Mouse (Mus musculus): ENCODE measurements around the gene Ly6g6c. TPM values are rescaled to one million over a fixed set of nuclear protein-coding genes. Genes with fewer than 3 reads are reported as not detected.

The Ly6g6c gene
- total RNA-seq (2021), result under 1 TPM in 1 of 2 experiments, not detected in 1; 0.56 TPM
- long read RNA-seq, experiment 1, result 0 reads
- long read RNA-seq, experiment 2, result 0 reads

GRCm38 (mm10) chr17:35064951-35065947, at the start of gene Ly6g6c:
TSS of gene Ly6g6c (plus strand) at chr17:35065388.
- peak; percentile 30 to 57 for DNase-seq

DNA sequence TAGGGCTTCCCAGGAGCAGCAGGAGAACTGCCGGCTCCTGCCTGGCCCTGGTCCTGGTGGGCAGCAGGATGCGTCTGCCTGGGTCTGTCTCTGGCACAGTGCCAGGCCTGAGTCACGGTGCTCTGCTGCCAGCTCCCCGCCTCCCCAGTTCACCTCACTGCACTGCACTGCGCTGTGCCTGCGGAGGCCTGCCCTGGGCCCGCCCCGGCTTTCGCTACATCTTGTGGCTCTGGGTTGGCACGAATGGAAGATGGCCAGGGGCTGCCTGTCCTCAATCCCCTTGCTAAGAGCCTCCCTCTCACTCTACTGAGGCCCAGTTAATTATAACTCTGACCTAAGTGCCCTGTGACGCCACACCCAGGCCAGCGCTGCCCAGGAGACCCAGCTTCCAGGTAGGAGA, 48.8 kb upstream of the Ly6g6c start, which contains the start of gene Vwa7:
Gene Vwa7, plus strand, starts transcription at position 204 of the 400 bp plus-strand sequence.
- DNase-seq, result peak; percentile 67 to 77

DNA sequence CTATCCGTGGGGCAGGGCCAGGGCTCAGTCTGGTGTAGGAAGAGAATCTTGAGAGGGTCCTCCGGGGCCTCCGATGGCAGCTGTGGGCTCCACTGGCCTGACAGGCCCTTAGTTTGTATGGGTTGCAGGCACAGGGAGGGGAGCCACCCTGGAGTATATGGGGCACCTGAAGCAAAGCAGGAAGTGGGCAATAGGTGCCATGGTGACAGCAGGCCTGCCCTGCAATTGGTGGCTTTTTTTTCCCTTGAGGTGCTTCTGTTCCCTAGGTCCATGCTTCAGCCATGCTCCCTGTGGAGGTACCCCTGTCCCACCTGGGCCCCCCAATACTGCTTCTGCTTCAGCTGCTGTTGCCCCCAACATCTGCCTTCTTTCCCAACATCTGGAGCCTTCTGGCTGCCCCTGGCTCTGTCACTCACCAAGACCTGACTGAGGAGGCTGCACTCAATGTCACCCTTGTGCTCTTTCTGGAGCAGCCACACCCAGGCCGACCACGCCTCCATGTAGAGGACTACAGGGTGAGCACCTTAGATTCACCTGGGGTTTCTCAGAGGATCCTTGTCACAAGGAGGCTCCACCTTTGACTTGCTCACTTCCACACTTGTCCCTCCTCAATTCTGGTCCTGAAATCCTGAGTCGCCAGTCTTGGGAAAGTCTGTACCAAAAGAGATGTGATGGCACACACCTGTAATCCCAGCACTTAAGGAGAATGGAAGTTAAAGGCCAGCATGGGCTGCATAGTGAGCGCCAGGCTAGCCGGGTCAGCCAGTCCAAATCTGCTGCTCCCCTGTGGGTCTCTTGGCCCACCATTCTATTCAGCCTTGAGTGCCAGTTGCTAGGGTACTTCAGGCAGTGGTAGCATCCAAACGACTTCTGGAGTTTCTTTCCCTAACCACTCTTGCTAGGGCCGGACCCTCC, 48.1 kb upstream of the Ly6g6c start:
- no peak for DNase-seq

- no peak for DNase-seq
These were observed 47.5 kb upstream of the Ly6g6c start for GRCm38 (mm10) chr17:35017706-35018030.

DNA sequence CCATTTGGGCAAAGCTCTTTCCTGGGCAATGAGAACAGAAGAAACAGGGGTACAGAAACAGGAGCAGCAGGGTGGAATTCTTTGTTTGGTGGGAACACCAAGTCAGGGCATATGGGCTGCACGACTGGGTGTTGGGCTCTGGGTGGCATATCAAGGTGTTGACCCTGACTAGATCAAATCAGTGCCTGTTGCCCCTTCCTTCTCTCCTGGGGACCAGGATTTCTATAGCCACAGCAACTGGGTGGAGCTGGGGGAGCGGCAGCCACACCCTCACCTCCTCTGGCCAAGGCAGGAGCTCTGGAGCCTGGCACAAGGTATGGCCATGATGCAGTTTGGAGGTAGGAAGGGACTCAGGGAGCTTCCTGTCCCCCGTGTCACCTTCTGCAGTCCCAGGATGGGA, 47.0 kb upstream of the Ly6g6c start:
- no peak for DNase-seq

- no peak for DNase-seq
These were observed 45.3 kb upstream of the Ly6g6c start for GRCm38 (mm10) chr17:35019894-35020293.

DNA sequence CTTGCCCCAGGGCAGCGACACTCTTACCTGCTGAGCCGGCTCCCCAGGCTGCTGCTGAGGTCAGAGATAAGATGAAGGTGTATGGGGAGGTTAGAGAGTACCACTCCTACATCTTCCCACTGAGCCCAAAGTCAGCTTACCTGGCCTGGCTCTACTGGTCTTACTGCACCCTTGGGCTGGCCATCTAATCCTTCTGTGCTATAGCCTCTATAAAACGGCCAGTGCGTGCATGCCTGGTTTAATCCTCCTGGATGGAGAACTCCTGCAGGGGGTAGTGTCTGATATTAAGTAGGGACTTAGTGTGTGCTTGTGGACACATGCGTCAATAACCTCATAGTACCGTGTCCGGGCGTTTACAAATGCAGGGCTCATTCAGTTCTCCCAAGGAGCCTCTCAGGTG, 44.6 kb upstream of the Ly6g6c start:
- DNase-seq, result no peak

- DNase-seq, result peak; percentile 88 to 93
These were observed 43.9 kb upstream of the Ly6g6c start for GRCm38 (mm10) chr17:35021163-35021808.

DNA sequence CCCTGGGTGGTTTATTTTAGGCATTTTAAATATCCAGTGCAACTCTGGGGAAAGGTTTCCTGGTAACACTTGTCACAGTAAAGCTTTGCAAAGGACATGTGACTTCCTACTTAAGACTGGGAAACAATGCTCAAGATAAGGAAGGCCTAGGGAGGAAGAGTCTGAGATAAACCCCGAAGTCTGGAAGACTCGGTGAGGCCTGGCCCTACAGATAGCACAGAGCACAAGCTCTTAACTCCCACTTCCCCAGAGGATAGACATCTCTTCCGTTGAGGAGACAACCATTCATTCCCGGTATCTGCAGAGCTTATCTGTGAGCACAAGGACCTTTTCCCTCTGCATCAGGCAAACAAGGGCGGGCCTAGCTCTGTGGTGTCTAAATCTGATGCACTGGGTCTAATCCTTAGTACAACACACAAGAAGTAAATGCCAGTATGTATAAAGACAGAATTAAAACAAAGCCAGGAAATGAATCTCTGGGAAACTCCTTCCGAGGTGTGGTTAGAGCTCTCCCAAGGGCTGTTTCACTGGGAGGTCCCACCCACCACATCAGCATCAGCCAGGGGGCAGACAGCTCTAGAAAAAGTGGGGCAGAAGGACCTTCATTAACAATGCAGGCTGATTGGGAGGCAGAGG, 43.2 kb upstream of the Ly6g6c start:
- peak in 1 of 2 experiments; percentile 30 for DNase-seq

DNA sequence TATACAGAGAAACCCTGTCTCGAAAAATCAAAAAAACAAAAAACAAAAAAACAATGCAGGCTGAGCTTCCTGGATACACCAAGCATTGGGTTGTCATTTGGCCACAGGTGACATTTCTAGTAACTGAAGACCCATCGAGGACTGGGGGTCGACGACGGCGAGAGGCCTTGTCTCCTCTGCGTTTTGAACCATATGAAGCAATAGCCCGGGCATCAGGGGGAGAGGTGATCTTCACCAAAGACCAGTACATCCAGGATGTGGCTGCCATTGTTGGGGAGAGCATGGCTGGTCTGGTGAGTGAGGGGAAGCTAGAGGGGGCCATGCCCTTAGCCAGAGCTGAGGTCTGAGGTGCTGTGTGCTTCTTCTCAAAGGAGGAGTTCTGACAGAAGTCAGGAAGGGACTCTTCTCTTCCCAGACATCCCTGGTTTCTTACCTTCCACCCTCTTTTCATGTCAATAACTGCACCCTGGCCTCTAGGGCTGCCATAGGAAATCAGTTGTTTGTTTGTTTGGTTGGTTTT, 42.6 kb upstream of the Ly6g6c start:
- no peak for DNase-seq

DNA sequence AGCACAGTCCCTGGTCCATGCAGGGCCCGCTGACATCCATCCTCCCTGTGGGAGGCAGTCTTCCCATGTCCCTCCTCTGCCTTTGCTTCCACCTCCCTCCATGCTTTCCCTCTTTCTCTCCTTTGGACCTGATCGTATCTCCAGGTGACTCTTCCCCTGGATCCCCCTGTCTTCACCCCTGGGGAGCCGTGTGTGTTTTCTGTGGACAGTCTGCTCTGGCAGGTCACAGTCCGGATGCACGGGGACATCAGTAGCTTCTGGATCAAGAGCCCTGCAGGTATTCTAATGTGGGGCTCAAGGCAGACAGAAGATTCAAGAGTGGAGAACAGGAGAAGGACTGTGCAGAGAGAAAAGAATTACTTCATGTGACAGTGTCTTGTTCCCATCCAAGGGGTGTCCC, 42.0 kb upstream of the Ly6g6c start:
- DNase-seq, result no peak

GRCm38 (mm10) chr17:35023756-35024155, 41.4 kb upstream of the Ly6g6c start:
- DNase-seq, result no peak

DNA sequence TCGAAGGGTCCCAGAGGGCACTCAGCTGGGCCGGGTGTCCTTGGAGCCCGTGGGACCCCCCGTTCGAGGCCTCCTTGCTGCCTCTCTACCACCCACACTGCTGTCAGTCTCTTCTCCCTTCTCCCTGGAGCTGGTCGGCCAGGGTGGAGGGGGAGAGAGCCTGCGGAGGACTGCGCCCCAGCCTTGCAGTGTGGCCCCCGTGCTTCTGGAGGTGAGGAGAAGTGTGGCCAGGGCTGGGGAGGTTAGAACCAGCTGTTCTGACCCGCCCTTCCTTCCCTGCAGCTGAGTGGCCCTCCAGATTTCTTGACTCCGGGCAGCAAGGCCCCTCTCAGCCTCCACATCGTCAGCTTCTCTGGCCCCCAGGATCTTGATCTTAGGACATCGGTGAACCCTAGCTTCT, 40.9 kb upstream of the Ly6g6c start:
- DNase-seq, result no peak

- no peak for DNase-seq
These were observed 40.3 kb upstream of the Ly6g6c start for GRCm38 (mm10) chr17:35024691-35025488.

GRCm38 (mm10) chr17:35026206-35026605, 39.0 kb upstream of the Ly6g6c start:
- no peak for DNase-seq

DNA sequence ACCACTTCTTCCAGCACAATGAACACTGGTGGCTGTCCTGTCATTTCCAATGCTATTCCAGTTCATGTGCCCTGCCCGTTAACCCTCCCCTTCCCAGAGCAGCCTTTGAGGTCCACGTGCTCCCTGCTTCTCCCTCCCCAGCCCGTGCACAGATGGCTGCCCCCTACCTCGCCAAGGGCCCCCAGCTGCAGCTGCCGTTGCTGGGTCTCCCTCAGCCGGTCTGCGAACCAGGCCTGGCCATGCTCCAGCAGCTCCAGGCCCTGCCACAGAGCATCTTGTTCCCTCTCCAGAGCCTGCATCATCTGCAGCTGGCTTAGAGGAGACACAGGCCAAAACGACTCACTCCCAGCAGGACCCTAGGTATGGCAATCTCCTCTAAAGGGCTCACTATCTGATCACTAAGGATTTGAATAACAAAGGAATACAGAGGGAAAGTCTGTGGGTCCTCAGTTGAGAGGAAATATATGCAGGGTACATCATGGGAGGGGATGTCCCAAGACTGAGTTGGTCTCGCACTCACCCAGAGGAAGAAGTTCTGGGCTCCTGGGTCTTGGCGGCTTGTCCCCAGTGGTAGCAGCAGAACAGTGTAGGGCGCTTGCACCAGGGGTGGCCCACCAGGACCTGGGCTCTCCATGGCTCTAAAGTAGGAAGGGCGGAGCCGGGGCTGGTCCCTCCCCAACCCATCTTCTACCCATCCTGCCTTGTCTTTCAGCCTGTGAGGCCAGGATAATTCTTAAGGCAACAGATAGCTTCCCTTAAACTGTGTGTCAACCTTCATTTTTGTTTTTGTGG, 37.7 kb upstream of the Ly6g6c start, which contains the start of gene Sapcd1:
Gene Sapcd1, minus strand, starts transcription at position 740 of the 792 bp plus-strand sequence.
- DNase-seq, result no peak

DNA sequence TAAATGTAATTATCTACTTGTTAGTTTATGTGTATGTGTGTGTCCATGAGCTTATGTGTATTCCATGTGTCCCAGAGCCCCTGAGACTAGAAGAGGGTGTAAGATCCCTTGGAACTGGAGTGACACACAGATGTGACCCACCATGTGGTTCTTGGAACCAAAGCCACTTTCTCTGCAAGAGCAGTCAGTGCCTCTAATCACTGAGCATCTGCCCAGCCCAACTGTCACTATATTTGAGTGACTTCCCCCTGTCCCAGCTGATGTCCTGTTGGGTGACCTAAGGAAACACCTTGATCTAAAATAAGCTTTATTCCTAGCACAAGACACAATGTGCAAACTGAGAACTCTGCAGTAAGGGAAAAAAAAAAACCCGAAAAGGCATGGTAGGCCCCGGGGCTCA, 36.9 kb upstream of the Ly6g6c start:
- DNase-seq, result no peak

GRCm38 (mm10) chr17:35029691-35030532, 35.3 kb upstream of the Ly6g6c start:
- DNase-seq, result peak in 1 of 2 experiments; percentile 40

DNA sequence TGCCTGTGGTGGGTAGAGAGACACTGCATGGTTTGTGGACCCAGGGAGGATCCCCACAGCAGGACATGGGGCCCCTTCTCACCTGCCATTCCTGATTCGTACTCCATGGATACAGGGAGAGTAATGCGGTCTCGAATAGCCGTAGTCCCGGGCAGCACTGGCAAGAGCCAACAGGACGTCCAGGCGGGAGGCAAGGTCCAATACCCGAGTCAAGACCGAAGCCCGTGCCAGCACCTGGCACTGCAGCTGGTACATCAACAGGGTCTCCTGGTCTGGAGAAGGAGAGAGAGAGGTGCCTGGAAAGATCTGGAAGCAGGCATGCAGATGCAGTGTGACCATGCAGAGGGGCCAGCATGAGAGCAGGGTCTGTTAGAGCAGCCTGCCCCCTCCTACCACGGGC, 33.9 kb upstream of the Ly6g6c start:
- no peak for DNase-seq
